26 mouse cellular contexts compared by ENCODE assay signal in the genomic region with DNA sequence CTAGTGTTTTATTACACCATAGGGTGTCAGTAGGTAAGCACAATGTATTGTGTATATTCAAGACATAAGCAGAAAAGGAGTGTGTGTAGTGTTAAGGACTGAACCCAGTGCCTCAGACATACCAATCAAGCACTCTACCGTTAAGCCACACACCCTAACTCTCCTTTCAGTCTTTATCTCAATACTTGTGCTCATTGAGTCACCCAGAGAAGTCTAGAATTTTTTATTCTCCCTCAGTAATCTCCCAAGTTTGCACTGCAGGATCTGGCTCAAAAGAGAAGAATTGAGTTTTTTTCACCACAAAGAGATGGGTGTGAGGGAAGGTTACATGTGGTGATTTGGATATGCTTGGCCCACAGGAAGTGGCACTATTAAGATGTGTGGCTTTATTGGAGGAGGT.
"Had no signal": no experiment of that assay in that cellular context is flagged by ENCODE, and none has a peak within 500 bp of the region (broad histone marks: within the 10 kb centered on the region; RNA-seq: fewer than 3 reads in every experiment).

No protein-coding gene starts in this region.

- DNase-seq: gastrocnemius, postnatal 14 days; gastrocnemius, postnatal 36 days; heart, adult 11 months; heart, adult 2 months; heart, postnatal 14 days; heart, postnatal 36 days; kidney, adult 11 months; kidney, adult 2 months; kidney, adult 9 months; kidney, postnatal 14 days; kidney, postnatal 36 days; layer of hippocampus, adult 9-11 months; layer of hippocampus, postnatal 36 days; left cerebral cortex, postnatal 4 days had no signal

- H3K9me3 ChIP-seq: heart, embryonic 13.5 days; heart, embryonic 15.5 days; hindbrain, embryonic 13.5 days; hindbrain, embryonic 15.5 days; kidney, embryonic 15.5 days; limb, embryonic 13.5 days; limb, embryonic 15.5 days; liver, embryonic 12.5 days had no signal

- H3K27ac ChIP-seq: heart, adult 2 months; heart, embryonic 13.5 days; heart, embryonic 15.5 days; hindbrain, embryonic 13.5 days; hindbrain, embryonic 15.5 days; hindbrain, postnatal 0 days; kidney, embryonic 15.5 days; kidney, postnatal 0 days; limb, embryonic 13.5 days; limb, embryonic 15.5 days; liver, embryonic 12.5 days had no signal

- ATAC-seq: hindbrain, postnatal 0 days; intestine, embryonic 16.5 days; liver, embryonic 12.5 days had no signal

- H3K27me3 ChIP-seq: heart, embryonic 13.5 days; heart, embryonic 15.5 days; hindbrain, embryonic 13.5 days; hindbrain, embryonic 15.5 days; kidney, embryonic 15.5 days; limb, embryonic 13.5 days; limb, embryonic 15.5 days; liver, embryonic 12.5 days had no signal

- H3K4me3 ChIP-seq: heart, adult 2 months; heart, embryonic 13.5 days; heart, embryonic 15.5 days; hindbrain, embryonic 13.5 days; hindbrain, embryonic 15.5 days; kidney, embryonic 15.5 days; limb, embryonic 13.5 days; limb, embryonic 15.5 days; liver, embryonic 12.5 days had no signal

- H3K36me3 ChIP-seq: heart, embryonic 13.5 days; heart, embryonic 15.5 days; hindbrain, embryonic 13.5 days; hindbrain, embryonic 15.5 days; kidney, embryonic 15.5 days; limb, embryonic 13.5 days; limb, embryonic 15.5 days; liver, embryonic 12.5 days had no signal

- H3K9ac ChIP-seq: heart, embryonic 13.5 days; heart, embryonic 15.5 days; hindbrain, embryonic 13.5 days; hindbrain, embryonic 15.5 days; kidney, embryonic 15.5 days; limb, embryonic 13.5 days; limb, embryonic 15.5 days; liver, embryonic 12.5 days had no signal

- H3K4me1 ChIP-seq: heart, embryonic 15.5 days; hindbrain, embryonic 13.5 days; hindbrain, embryonic 15.5 days; limb, embryonic 13.5 days; limb, embryonic 15.5 days; liver, embryonic 12.5 days had no signal

- H3K4me2 ChIP-seq: heart, embryonic 11.5 days; heart, embryonic 13.5 days; heart, embryonic 15.5 days; hindbrain, embryonic 13.5 days; hindbrain, embryonic 15.5 days; kidney, embryonic 15.5 days; limb, embryonic 13.5 days; limb, embryonic 15.5 days; liver, embryonic 12.5 days had no signal
